Mouse (Mus musculus): ENCODE measurements around the gene Foxn3.

The Foxn3 gene

DNA sequence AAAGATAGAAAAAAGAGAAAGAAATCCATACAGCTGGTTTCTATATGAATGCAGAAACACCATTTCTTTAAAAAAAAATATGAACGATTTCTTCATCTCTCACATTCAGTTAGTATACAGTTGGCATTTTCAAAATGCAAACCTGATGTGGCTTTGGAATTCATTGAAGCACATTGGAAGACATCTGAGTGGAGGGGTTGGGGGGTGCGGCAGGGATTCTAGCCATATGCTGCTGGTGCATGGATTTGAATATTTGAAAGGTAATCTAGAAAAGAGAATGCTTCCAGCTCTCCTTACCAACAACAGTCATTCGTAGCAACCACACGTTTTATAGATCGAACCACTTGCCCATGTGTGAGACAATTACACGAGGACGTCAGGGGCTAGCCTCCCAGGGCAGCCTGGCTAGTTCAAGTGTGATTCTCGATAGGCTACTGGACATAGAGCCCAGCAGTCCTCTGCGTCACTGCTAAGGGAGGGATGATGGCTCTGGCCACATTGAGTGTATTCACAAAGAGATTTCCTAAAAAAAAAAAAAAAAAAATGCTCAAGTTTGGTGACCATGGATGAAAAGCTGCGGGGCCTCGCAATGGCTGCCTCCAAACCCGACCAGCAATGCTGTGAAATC is 96.0 kb downstream of the Foxn3 start:
- DNase-seq (ENCODE audit: low spot score in 2 of 2): no peak

DNA sequence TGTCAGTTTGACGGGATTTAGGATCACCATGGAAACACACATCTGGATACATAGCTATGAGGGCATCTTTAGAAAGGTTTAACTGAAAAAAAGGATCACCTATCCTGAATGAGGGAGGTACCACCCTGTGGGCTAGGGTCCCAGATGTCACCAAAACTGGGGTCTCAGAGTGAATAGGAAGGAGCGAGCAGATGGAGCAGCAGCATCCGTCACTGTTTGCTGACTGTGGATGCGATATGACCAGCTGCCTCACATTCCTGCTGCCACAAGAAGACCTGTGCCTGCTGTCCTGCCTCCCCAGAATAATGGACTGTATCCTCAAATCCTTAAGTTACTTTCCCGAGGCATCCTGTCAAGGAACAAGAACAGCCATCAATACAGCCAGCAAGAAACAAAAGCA is 97.0 kb downstream of the Foxn3 start:
- DNase-seq (ENCODE audit: low spot score in 2 of 2): no peak

DNA sequence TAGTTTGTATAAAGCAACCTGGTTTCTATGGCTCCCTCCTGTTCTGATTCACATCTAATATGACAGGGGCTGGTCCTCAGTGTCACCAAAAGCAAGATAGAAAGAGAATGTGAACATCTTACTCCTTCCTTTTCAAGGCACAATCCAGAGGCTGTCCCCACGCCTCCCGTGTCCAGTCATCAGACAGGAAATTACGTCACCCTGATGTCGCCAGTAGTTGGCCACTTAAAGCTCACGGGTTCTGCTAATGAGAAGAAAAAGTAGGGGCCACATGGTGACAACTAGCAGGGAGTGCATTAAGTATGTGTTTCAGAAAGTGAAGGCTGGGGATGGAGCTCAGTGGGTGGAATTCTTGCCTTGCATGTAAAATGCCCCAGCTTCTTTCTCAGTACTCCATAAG is 99.1 kb downstream of the Foxn3 start:
- no peak for DNase-seq (ENCODE audit: low spot score in 2 of 2)

DNA sequence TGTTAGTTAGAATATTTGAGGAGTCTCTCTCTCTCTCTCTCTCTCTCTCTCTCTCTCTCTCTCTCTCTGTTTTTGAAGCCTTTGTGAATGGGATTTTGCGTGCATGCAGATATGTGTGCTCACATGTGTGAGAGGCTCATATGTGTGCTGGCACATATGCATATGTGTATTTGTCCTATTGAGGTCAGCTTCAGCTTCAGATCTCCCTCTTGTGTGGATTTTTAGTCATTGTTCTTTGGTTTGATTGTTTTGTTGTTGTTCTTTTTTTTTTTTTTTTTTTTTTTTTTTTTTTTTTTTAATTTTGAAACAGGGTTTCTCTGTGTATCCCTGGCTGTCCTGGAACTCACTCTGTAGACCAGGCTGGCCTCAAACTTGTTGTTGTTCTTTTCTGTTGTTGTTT is 100.5 kb downstream of the Foxn3 start:
- no peak for DNase-seq (ENCODE audit: low spot score in 2 of 2)

DNA sequence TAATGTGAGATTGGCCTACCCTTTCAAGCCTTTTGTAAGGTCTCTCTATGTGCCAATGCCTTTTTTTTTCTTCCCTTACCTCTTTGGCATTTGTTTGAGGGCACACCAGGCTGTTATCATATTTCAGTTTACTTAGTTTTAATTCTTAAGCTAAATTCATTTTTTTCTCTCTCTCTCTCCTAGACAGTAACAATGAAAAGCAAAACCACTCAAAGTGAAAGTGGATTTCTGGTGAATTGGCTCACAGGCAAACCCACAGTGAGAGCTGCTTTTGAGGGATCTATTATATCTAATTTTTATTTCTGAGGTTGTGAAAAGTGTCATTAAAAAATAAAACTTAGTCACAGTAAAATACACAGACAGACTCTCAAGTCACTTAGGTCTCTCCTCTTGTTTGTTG is 101.1 kb downstream of the Foxn3 start:
- DNase-seq (ENCODE audit: low spot score in 2 of 2): no peak

DNA sequence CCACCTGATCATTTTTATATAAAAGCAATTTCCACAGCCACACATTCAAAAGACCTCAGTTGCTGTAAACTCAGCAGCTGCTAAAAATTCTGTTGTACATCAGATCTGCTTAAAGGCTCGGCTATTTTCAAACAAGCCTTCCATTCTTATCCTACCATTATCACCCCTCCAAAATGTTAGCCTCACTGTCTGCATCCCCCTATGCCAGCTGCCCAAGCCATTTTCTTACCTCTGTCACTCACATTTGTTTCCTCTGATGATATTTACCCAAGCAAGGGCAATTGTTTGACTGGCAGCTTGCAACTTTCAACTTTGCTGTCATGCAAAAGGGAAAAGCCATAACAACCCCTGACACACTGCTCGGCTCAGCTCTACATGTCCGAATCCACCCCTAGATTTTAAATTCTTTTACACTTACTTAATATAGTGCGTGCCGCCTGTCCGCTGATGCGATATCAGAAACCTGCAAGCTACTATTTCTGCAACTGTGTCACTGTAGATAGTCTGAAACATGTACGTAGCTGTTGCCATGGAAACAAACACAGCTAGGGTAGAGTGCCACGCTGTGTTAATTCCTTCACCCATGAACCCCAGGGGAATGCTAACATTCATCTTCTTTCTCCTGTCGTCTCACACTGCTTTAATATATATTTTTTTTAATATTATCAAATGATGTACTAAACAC is 105.7 kb downstream of the Foxn3 start:
- DNase-seq (ENCODE audit: low spot score in 2 of 2): no peak

DNA sequence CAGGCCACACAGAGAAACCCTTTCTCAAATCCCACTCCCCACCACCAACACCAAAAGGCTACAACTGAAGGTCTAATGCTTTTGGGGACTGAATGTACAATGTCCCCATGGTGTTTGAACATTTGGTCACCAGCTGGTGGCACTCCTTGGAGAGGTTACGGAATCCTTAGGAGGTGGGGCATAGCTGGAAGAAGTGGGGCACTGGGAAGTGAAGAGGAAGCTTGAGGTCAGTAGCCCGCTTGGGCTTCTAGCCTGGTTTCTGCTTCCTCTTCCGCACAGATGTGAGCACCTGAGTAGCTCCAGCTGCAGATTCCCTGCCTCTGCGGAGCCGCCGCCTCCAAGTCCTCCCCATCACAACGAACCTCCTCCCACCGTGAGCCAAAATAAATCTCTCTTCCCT is 107.8 kb downstream of the Foxn3 start:
- DNase-seq (ENCODE audit: low spot score in 2 of 2): no peak

DNA sequence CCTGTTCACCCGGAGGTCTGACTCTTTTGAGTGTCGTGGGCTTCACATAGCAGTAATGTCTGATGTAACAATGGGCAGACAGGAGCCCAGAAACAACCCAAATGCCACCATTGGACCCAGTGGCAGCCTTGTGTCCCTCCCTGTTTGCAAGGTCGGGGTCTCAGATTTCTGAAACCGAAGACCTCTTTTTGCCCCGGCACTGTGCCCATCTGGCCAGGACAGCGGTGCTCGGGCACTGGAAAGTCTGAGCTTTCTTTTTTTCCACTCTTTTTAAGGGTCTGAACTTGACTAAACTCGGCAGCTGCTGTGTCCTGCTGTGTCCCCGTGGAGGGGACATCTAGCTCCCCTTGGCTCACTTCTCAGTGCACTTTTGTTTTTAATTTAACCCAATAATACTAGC is 109.0 kb downstream of the Foxn3 start:
- no peak for DNase-seq (ENCODE audit: low spot score in 2 of 2)

DNA sequence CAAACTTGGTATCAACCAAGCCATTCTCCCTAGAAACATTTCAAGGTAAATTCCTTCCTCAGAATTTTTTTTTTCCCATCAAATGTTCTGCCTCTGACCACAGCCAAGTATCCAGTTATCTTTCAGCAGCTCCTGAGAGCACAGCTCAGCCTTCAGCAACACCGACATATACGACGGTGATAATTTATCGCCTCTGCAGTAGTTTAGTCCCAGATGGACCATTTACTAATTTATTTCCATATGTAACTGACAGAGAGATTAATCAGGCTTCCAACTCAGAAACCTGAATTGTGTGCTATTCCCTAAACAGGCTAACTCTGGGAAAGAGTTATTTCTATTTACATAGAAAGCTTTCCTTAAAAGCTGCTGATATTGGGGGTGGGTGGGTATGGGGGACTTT is 109.6 kb downstream of the Foxn3 start:
- DNase-seq (ENCODE audit: low spot score in 2 of 2): no peak

DNA sequence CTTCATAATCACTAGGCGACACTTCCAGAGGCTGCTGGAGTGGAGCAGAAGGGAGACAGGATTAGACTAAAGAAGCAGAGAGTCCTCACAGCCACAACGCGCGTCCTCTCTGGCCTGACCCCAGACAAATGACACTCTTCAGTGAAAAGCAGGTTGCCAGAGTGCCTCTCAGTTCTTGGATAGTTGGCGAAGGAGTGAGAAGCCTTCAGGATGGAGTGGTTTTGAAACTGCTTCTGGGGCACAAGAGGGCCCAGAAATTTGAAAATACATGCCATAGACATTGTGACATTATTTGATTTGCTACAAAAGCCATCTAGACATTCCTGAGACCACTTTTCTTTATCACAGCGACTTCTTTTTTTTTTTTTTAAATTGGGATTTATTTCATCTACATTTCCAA is 113.3 kb downstream of the Foxn3 start:
- no peak for DNase-seq (ENCODE audit: low spot score in 2 of 2)

DNA sequence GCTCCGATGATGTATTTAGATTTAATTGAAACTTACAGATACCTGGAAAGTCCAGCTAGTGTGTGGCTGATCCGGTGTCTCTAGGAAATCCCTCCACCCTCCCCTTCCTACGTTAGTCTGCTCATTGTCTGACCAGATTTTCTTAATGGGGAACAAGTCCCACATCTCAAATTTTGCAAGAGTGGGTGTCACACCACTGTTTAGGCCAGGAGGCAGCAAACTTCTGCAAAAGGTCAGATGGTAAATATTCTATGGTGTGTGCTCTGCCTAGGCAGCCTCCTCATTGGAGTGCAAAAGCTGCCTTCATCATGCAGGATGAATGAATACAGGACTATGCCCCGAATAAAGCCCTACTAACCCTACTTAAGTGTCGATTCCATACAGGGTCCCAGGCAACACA is 115.6 kb downstream of the Foxn3 start:
- DNase-seq (ENCODE audit: low spot score in 2 of 2): no peak

DNA sequence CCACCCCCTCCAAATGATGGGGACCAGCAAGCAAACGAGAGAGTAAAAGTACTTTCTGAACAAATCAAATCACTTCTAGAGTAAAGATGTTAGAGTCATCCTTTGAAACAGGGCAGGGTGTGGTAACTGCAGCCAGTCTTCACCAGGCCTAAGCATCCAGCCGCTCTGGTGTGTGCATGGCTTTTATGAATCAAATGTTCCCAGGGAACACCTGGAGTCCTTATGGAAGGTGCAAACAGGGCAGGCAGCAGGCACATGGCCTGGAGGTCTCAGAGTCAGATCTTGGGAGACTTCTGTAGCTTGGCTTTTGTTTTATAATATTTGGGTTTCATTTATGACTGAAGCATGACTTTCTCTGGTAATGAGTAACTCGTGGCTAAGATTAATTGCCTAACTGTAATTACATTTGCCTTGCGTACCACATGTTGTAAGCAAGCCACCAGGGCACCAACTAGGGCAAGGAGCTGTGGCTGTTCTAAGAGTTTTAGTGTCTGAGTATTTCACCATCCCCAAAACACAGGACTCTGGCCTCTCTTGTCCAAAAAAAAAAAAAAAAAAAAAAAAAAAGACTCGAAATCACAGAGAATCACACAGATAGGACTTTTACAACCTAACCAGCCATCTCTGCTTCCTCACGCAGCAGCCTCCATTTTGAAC is 118.2 kb downstream of the Foxn3 start:
- no peak for DNase-seq (ENCODE audit: low spot score in 2 of 2)

DNA sequence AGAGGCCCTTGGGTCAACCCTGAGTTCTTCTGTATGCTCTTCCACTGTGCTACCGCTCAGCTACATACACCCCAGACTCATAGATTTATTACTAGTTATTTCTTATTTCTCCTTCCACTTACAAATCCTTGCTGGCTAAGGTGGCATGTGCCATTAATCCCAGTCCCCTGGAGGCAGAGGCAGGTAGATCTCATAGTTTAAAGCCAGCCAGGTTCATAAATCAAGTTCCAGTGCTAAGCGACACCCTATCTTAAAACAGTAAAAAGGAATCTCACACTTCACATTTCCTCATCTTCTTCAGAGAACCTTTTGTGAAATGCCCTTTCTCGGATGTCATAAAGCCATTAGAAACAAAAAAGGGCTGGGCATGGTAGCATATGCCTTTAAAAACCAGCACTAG is 120.6 kb downstream of the Foxn3 start:
- DNase-seq (ENCODE audit: low spot score in 2 of 2): no peak

DNA sequence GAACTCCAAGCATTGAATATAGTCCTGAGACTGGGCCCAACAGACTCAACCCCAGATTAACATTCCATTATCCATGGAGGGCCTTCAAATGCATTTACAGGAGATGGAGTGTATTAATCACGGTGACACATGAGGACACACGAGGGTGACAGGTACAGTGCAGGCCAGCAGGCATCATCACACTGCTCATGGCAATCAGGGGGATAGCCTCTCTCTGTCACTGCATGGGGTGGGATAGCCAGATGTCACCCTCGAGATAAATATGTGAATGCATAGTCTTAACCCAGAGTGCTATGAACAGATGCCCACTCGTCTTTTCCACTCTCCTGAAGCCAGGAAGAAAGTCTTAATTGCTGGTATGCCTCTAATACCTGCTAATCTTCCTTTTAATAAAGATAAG is 122.4 kb downstream of the Foxn3 start:
- no peak for DNase-seq (ENCODE audit: low spot score in 2 of 2)

DNA sequence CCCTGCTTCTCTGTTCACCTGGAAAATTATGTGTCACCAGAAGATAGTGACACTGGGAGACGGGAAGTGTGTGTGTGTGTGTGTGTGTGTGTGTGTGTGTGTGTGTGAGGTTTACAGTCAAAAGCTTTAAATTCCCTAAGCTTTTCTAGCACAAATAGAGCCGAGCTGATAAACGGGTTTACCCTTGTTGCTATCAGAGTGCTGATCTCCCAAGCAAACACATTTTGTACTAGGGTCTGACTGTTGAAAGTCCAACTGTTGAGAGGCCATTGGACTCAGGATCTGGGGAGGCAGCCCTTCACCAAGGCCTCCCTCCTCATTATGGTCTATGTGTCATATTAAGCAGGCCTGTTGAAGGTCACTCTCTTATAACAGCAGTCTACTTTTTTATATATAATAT is 123.4 kb downstream of the Foxn3 start:
- no peak for DNase-seq (ENCODE audit: low spot score in 2 of 2)

DNA sequence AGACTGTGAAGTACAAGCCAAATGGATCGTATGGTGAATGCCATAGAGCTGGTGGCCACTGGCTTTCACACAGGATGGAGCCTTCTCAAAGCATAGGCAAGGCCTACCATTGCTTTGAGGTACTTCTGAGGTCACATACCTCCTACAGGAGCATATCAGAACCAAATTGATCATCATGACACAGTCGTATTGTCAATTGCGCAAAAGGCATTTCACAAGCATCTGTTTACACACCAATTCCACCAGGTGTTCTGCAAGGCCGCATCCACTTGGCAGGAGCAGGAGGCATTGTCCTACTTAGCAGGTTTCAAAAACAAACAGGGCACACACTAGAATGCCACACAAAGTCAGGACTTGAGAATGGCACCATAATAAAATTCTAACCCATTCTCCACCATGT is 128.2 kb downstream of the Foxn3 start:
- no peak for DNase-seq (ENCODE audit: low spot score in 2 of 2)

DNA sequence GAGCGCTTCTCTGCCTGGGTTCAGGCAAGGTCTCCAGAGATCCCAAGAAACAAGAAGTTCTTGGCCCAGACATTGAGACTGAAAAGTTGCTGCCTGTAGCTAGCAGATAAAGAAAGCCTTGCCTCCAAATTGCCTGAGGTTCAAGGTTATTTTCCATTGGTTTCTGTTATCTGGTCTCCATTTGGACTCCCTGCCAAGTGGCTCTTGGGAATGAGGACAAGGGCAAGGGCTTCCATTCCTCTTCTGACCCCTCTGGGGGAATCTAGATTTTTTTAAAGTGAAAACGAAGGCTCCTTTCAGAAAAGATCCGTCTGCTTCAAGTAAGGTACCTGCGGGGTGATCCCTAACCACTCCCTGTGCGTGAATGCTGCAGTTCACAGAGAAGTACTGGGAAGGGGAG is 130.0 kb downstream of the Foxn3 start:
- no peak for DNase-seq (ENCODE audit: low spot score in 2 of 2)

DNA sequence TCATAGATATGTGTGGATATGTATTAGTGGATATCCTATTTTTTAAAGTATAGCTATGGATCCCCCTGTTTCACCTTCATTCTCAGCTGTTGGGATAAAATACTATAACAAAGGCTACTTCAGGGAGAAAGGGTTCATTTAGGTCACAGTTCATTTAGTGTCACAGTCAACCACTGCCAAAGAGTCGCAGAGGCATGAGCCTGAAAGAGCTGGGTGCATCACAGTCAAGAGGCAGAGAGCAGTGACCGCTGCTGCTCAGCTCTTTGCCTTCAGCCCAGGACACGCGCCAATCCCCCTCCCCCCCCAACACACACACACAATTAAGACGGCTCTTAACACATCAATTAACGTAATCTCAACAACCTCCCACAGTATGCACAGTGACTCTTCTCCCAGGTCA is 131.8 kb downstream of the Foxn3 start:
- no peak for DNase-seq (ENCODE audit: low spot score in 2 of 2)

DNA sequence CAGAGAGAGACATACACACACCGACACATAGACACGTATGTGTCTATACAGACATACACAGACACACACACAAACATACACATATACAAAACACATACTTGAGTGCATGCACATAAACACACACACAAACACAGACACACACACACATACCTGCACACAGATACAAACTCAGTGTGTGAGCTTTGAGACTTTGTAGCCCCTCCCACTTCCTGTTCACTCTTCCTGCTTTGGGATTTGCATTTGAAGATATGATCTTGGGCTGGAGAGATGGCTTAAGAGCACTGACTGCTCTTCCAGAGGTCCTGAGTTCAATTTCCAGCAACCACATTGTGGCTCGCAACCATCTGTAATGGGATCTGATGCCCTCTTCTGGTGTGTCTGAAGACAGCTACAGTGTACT is 132.4 kb downstream of the Foxn3 start:
- no peak for DNase-seq (ENCODE audit: low spot score in 2 of 2)

DNA sequence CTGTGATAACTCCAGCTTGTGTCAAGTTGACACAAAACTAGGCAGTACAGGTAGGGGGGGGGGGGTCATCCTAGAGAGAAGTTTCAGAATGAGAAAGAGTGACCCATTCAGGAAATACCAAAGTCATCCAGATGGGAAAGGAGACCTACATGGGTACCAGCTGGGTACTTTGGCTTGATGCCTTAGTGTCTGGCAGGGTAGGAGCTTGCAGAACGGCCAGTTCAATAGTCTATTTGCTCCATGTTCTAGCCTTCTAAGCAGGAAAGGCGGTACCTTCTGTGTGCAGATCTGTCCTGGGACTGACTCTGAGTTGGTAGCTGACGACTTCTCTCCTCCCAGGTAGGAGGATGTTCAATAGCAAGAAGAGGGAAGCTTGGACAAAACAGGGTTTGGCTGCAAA is 134.3 kb downstream of the Foxn3 start:
- DNase-seq (ENCODE audit: low spot score in 2 of 2): no peak

DNA sequence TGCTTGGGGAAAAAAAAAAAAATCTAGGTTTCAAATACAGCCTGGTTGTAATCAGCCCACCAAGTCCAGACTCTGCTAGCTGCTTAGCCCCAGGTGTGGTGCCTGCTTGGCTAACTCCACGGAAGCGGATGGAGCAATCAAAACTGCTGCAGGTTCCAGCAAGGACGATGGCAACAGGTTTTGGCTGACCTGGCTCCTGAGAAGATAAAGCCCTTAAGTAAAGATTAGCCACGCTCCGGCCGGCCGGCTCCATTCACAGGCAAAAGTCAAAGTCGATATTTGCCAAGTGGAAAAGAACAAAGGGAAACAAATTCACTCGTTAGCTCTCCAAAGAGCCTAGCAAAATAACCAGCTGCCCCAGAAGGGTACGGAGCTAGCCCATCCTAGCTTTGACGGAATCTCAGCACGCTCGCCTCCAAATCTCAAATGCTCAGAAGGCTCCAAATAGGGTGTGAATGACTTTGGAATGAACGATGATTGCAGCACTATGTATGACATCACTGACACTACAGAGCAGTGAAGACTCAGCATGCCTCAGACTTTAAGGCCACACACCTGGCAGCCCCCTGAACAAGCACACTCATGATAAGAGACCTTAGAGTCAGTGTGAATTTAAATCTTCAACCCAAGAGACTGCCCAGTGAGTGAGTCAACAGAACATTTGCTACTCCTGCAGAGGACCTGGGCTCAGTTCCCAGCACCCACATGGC is 137.0 kb downstream of the Foxn3 start:
- no peak for DNase-seq (ENCODE audit: low spot score in 2 of 2)

DNA sequence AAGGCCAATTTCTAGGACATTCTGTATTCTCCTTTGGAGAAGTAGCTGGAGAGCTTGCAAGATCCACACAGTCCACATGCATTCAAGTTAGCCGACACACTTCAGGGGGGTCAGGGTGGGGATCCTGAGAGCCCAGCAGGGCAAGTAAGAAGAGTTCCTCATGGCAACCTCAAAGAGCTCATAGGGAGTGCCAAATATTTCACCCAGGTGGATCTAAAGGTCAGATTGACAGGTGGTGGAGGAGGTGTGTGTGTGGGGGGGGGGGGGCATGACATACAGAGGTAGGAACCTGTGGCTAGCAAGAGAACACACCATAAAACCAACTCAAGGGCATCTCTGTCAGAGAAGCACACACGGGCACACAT is 144.0 kb downstream of the Foxn3 start:
- DNase-seq (ENCODE audit: low spot score in 2 of 2): no peak
